Mouse (Mus musculus) intestine, embryonic 16.5 days (tissue): ENCODE data around the gene Zcchc3. TPM values are rescaled to one million over a fixed set of nuclear protein-coding genes. Genes with fewer than 3 reads are reported as not detected.

ENCODE experiments used
- ATAC-seq: fragments of 200-750 bp; cut with Nextera tagmentation; 2 replicates; pipeline ENCODE4 v1.8.0; 2017; ENCODE audit warnings: moderate TSS enrichment, moderate library complexity
- H3K27ac ChIP-seq: fragments of 300-500 bp; sonication (generic); 2 replicates; pipeline ENCODE4 v1.5.1; 2014; ENCODE audit warnings: mild to moderate bottlenecking, low read length
- H3K27me3 ChIP-seq: fragments of 300-500 bp; sonication (generic); replicated peaks from 2 replicates; pipeline ENCODE4 v1.6.1; 2014; ENCODE audit warnings: low read length, control low read depth, mixed read lengths; ENCODE audit not compliant: control insufficient read depth, insufficient read depth
- H3K36me3 ChIP-seq: fragments of 300-500 bp; sonication (generic); 2 replicates; pipeline ENCODE4 v1.6.1; 2014; ENCODE audit warnings: low read length, control low read depth; ENCODE audit not compliant: control insufficient read depth, insufficient read depth
- H3K4me1 ChIP-seq: fragments of 300-500 bp; sonication (generic); 2 replicates; pipeline ENCODE4 v1.6.1; 2014; ENCODE audit warnings: low read length, control low read depth, mixed read lengths; ENCODE audit not compliant: control insufficient read depth, insufficient read depth
- H3K4me2 ChIP-seq: fragments of 300-500 bp; sonication (generic); 2 replicates; pipeline ENCODE4 v1.6.1; 2014; ENCODE audit warnings: low read depth, low read length, control low read depth
- H3K4me3 ChIP-seq: fragments of 300-500 bp; sonication (generic); 2 replicates; pipeline ENCODE4 v1.5.1; 2014; ENCODE audit warnings: mild to moderate bottlenecking, low read length
- H3K9ac ChIP-seq: fragments of 300-500 bp; sonication (generic); 2 replicates; pipeline ENCODE4 v1.6.1; 2014; ENCODE audit warnings: low read depth, low read length
- H3K9me3 ChIP-seq: fragments of 300-500 bp; sonication (generic); 2 replicates; pipeline ENCODE4 v1.6.1; 2016; ENCODE audit warnings: low read length, control low read depth; ENCODE audit not compliant: control insufficient read depth
- WGBS: fragments of 180-500 bp; shearing (Covaris S2); extraction: QIAGEN DNeasy Blood & Tissue Kit; methylation state at CpG from one replicate; pipeline ENCODE4 v1.1.7; 2014; 5-methylcytosine and 5-hydroxymethylcytosine counted together
- polyA plus RNA-seq: library from polyadenylated mRNA; unstranded; fragments of >200 nt; fragmentation: Nextera tagmentation; extraction: Ambion mirVana; gene quantifications from 2 replicates; pipeline ENCODE4 v1.2.1, GENCODE M21; 2015

Zcchc3 gene
- 20.7 and 21.2 TPM in 2 replicates for polyA plus RNA-seq

DNA sequence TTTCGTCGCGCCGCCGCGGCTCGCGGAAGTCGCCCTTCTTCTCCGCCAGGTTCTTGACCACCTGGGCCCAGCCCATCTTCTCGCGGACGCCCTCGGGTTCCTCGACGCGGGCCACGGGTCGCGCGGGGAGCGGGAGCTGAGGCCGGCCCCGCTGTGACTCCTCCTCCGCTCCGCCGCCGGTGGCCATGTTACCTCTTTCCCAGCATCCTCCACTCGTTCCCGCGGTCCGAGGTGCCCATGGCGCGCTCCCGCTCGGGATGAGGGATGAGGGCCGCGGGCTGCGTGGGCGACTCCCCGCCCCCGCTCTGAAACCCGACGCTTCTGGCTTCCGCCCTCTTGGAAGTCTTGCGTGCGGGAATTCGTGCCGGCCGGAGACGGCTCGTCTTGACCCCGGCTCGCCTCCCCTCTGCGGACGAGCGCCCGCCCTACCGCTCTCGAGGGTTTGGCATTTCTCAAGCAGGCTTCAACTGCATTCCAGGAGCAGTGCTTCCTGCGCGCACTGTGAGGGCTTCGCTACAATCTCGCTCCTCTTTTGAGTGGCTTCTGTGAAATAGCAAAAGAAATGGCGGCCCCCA is at the start of gene Zcchc3:
Zcchc3 (minus strand) TSS at position 437 of the 575 bp plus-strand sequence.
- Histone ChIP-seq H3K27me3 (no peaks in the 10 kb centered on the region), H3K4me1 (peaks cover 16% of the 10 kb centered on the region), H3K9me3 (peaks cover 8% of the 10 kb centered on the region), H3K4me2 (peak within 1 kb of the TSS; percentile 80), H3K27ac (peak within 1 kb of the TSS; percentile 88), H3K9ac (peak within 1 kb of the TSS; percentile 99), H3K36me3 (no peaks in the 10 kb centered on the region), H3K4me3 (peak within 1 kb of the TSS; percentile 92)
- peak; percentile 79 for ATAC-seq
- under 1% methylated on average over 65 of the region's 65 CpGs for WGBS

- Histone ChIP-seq H3K4me1 (no peaks in the 10 kb centered on the region), H3K4me2 (no peak overlapping the region), H3K9ac (no peak overlapping the region), H3K27me3 (no peaks in the 10 kb centered on the region), H3K4me3 (no peak overlapping the region), H3K36me3 (no peaks in the 10 kb centered on the region), H3K9me3 (no peaks in the 10 kb centered on the region), H3K27ac (no peak overlapping the region)
- ATAC-seq: no peak
- WGBS: 45% methylated on average over 13 of the region's 13 CpGs
Measured at GRCm38 (mm10) chr2:152459241-152459640, 44.4 kb upstream of the Zcchc3 start.

DNA sequence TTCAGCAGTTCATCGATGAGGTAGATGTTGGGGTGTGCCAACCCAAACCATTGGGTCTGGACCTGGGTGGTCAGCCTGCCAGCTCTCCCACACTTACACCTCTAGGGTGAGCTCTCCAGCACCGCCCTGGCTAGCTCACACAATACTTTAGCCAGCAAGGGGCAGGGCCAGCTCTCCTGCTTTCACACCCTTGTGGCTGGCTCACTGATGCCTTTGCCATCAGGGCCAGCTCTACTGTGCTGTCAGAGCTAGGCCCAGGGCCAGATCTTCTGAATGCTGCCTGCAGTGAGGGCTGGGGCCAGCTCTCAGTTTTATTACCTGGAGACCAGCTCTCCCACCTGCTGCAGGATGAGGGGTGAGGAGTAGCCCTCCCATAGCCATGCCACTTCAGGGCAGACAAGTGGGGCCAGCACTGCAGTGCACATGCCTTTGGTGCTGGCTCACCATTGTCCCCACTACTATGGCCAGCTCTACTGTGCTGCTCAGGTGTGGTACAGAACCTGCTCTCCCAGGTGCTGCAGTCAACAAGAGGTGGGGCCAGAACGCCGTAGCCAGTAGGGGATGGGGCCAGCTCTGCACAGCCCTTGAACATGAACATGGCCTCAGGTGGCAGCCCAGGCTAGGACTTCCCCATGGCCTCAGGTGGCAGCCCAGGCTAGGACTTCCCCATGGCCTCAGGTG is 37.4 kb upstream of the Zcchc3 start:
- Histone ChIP-seq H3K27me3 (no peaks in the 10 kb centered on the region), H3K27ac (no peak overlapping the region), H3K9ac (no peak overlapping the region), H3K36me3 (no peaks in the 10 kb centered on the region), H3K4me3 (no peak overlapping the region), H3K4me2 (no peak overlapping the region), H3K4me1 (no peaks in the 10 kb centered on the region), H3K9me3 (no peaks in the 10 kb centered on the region)
- WGBS: 72% methylated on average over 4 of the region's 4 CpGs
- no peak for ATAC-seq

DNA sequence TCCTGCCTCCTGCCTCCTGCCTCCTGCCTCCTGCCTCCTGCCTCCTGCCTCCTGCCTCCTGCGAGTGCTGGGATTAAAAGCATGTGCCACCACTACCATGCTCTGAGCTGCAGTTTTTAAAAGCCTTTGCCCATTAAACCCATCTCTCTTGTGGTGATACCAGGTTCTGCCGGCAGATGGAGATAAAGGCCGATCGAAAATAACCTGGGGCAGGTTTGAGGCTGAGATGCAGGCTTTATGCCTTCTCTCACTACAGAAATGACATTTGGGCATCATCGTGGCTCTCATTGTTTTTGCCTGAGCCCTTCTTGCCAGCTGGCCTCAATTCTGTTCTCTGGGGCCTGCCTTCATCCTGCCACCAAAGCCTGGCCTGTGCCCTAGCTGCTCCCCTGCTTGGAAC is 35.4 kb upstream of the Zcchc3 start:
- Histone ChIP-seq H3K4me1 (no peaks in the 10 kb centered on the region), H3K4me2 (no peak overlapping the region), H3K27ac (no peak overlapping the region), H3K27me3 (no peaks in the 10 kb centered on the region), H3K4me3 (no peak overlapping the region), H3K9ac (no peak overlapping the region), H3K9me3 (no peaks in the 10 kb centered on the region), H3K36me3 (no peaks in the 10 kb centered on the region)
- ATAC-seq: no peak
- 3% methylated on average over 5 of the region's 5 CpGs for WGBS

- 30% methylated on average over 5 of the region's 5 CpGs for whole genome bisulfite sequencing
- no peak overlapping the region for H3K27ac ChIP-seq
Measured at GRCm38 (mm10) chr2:152447461-152447860, 32.6 kb upstream of the Zcchc3 start.

DNA sequence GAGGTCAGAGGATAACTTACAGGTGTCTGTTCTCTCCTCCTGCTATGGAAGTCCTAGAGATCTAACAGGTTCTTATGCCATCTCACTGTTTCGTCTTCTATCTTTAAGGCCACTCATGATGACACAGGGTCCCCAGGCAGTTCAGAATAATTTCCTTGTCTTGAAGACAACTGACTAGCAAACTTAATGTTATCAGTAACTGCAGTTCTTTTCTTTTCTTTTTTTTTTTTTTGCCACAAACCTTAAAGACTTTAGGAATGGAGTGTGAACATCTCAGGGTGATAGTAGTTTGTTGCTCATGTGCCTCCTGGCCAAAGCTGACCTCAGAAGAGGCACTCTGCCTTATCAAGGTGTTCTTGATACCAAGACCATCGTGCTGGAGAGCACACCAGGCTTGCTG is 31.8 kb upstream of the Zcchc3 start:
- no peak for ATAC-seq
- H3K4me2 ChIP-seq: no peak overlapping the region
- no peaks in the 10 kb centered on the region for H3K36me3 ChIP-seq
- H3K9me3 ChIP-seq: no peaks in the 10 kb centered on the region
- H3K4me3 ChIP-seq: no peak overlapping the region
- no peaks in the 10 kb centered on the region for H3K4me1 ChIP-seq
- H3K27ac ChIP-seq: no peak overlapping the region
- 69% methylated on average over 2 of the region's 2 CpGs for WGBS
- H3K27me3 ChIP-seq: no peaks in the 10 kb centered on the region
- H3K9ac ChIP-seq: no peak overlapping the region

More at GRCm38 (mm10) chr2:152447461-152447860, 32.6 kb upstream of the Zcchc3 start:
- H3K36me3 ChIP-seq: no peaks in the 10 kb centered on the region
- no peak for ATAC-seq
- no peaks in the 10 kb centered on the region for H3K9me3 ChIP-seq
- H3K4me3 ChIP-seq: no peak overlapping the region
- H3K4me1 ChIP-seq: no peaks in the 10 kb centered on the region
- no peak overlapping the region for H3K4me2 ChIP-seq
- H3K9ac ChIP-seq: no peak overlapping the region
- no peaks in the 10 kb centered on the region for H3K27me3 ChIP-seq

DNA sequence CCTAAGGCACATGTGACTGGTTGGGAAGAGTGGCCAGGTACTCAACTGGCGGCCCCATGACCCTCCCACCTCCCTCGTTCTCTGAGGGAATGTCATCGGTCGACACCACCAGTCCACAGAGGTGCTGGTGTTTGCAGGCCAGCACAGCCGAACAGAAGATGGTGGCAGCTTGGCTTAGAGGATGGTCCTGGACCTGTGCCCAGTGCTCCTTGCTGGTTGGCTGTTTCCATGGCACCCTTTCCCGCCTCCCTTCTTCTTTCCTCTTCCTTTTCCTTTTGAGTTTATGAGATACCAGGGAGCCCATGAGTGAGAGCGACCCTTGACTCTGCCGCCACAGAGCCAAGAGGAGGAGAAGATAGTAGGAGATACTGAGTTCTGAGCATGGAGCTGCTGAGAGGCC is 28.5 kb upstream of the Zcchc3 start:
- WGBS: 84% methylated on average over 8 of the region's 8 CpGs
- ATAC-seq: no peak
- Histone ChIP-seq H3K27ac (no peak overlapping the region), H3K9ac (no peak overlapping the region), H3K36me3 (no peaks in the 10 kb centered on the region), H3K4me2 (no peak overlapping the region), H3K27me3 (no peaks in the 10 kb centered on the region), H3K9me3 (no peaks in the 10 kb centered on the region), H3K4me3 (no peak overlapping the region), H3K4me1 (no peaks in the 10 kb centered on the region)

- H3K36me3 ChIP-seq: no peaks in the 10 kb centered on the region
- H3K4me2 ChIP-seq: no peak overlapping the region
- H3K4me3 ChIP-seq: no peak overlapping the region
- no peak overlapping the region for H3K27ac ChIP-seq
- ATAC-seq: no peak
- peaks cover 1% of the 10 kb centered on the region; the same call in 1 of the 2 replicates for H3K4me1 ChIP-seq
- no peak overlapping the region for H3K9ac ChIP-seq
- no peaks in the 10 kb centered on the region for H3K27me3 ChIP-seq
- H3K9me3 ChIP-seq: no peaks in the 10 kb centered on the region
- 82% methylated on average over 4 of the region's 4 CpGs for WGBS
Measured at GRCm38 (mm10) chr2:152442322-152442721, 27.5 kb upstream of the Zcchc3 start.

DNA sequence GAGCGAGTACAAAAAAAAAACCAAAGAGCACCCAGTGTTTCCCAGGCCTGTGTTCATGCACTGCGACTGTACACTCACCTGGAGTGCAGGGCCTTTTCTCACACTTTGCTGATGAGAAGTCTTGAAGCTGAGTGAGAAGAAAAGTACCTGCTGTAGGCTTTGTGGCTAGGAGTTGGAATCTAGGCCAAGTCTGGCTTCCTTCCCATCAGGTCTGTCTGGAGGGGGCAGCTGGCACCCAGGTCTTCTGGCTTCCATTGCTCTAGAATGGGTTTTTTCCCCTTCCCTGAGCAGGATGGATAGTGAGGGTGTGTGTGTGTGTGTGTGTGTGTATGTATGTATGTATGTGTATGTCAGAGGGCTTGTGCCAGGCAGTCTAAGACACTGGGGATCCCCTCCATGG is 25.0 kb upstream of the Zcchc3 start:
- H3K4me1 ChIP-seq: peaks cover 4% of the 10 kb centered on the region; the same call in 1 of the 2 replicates
- H3K36me3 ChIP-seq: no peaks in the 10 kb centered on the region
- no peaks in the 10 kb centered on the region for H3K27me3 ChIP-seq
- no peaks in the 10 kb centered on the region for H3K9me3 ChIP-seq
- H3K4me3 ChIP-seq: no peak overlapping the region
- no peak overlapping the region for H3K4me2 ChIP-seq
- no peak overlapping the region for H3K9ac ChIP-seq
- no peak for ATAC-seq
- 73% methylated on average over 2 of the region's 2 CpGs for WGBS
- H3K27ac ChIP-seq: no peak overlapping the region
